ENCODE assay signal across 11 mouse cellular contexts in the genomic region with DNA sequence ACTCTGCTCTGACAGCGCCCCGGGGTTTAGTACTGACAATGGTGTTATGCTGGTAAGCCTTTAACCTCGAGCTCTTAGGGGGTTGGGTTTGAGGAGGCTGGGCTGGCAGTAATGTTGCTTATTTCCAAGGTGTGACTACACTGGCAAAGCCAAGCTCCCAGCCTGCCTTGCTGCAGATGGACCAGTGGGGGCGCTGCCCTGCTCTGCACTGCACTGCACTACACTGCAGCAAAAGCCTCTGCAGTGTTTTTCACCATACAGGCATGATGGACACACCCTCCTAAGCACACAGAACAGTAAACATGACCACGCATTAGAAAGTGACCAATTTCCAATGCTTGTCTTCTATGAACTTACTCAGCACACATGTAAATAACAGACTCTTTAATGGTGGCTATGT. TPM values are rescaled to one million over a fixed set of nuclear protein-coding genes. Genes with fewer than 3 reads are reported as not detected.
A peak's percentile ranks its signal among the peaks of the same experiment; 100 is the strongest.
DNase-seq lines count a peak whose midpoint lies in the region; ATAC-seq and TF ChIP-seq lines count a peak whose summit lies in the region.
"Had no signal": no experiment of that assay in that cellular context is flagged by ENCODE, and none has a peak within 500 bp of the region (broad histone marks: within the 10 kb centered on the region; RNA-seq: fewer than 3 reads in every experiment).

No protein-coding gene starts in this region.

- 62% methylated on average over 5 of the region's 5 CpGs for WGBS in kidney, postnatal 0 days
- WGBS in kidney, embryonic 16.5 days, result 58% methylated on average over 5 of the region's 5 CpGs

- H3K9ac ChIP-seq in kidney, postnatal 0 days (ENCODE audit: low read depth, low read length), result no peak overlapping the region
- no peak overlapping the region for H3K9ac ChIP-seq in kidney, embryonic 16.5 days (replicated peaks; ENCODE audit: low read length)
- H3K9ac ChIP-seq: embryonic facial prominence, embryonic 12.5 days; heart, embryonic 15.5 days had no signal

- DNase-seq in kidney, postnatal 0 days (ENCODE audit: low spot score), result no peak
- DNase-seq in CD4-positive helper T cell, adult 2 months (ENCODE audit: low read depth, low spot score), result peak; percentile 75
- peak; percentile 76 for DNase-seq in T-cell, adult 2 months (ENCODE audit: low spot score)
- no peak for DNase-seq in left cerebral cortex, postnatal 25 days (ENCODE audit: low spot score in 2 of 2)
- no peak for DNase-seq in frontal cortex, adult 2 months (ENCODE audit: extremely low spot score in 1 of 2, low spot score in 1 of 2)
- no peak for DNase-seq in heart, postnatal 36 days
- DNase-seq: midbrain, embryonic 14.5 days had no signal

- H3K36me3 ChIP-seq in kidney, postnatal 0 days (ENCODE audit: insufficient read depth, low read length), result no peaks in the 10 kb centered on the region
- H3K36me3 ChIP-seq in kidney, embryonic 16.5 days (ENCODE audit: insufficient read depth, low read length), result no peaks in the 10 kb centered on the region
- H3K36me3 ChIP-seq: embryonic facial prominence, embryonic 12.5 days; heart, embryonic 15.5 days had no signal

- no peaks in the 10 kb centered on the region for H3K9me3 ChIP-seq in kidney, postnatal 0 days (replicated peaks; ENCODE audit: low read length)
- no peaks in the 10 kb centered on the region for H3K9me3 ChIP-seq in kidney, embryonic 16.5 days (ENCODE audit: low read length)
- H3K9me3 ChIP-seq: embryonic facial prominence, embryonic 12.5 days; heart, embryonic 15.5 days had no signal

- H3K4me2 ChIP-seq in kidney, postnatal 0 days (ENCODE audit: low read length), result no peak overlapping the region
- no peak overlapping the region for H3K4me2 ChIP-seq in kidney, embryonic 16.5 days (replicated peaks; ENCODE audit: low read depth, low read length)
- H3K4me2 ChIP-seq: embryonic facial prominence, embryonic 12.5 days; heart, embryonic 15.5 days had no signal

- H3K27ac ChIP-seq in kidney, postnatal 0 days, result no peak overlapping the region
- no peak overlapping the region for H3K27ac ChIP-seq in kidney, embryonic 16.5 days (ENCODE audit: low read length)
- H3K27ac ChIP-seq: embryonic facial prominence, embryonic 12.5 days; heart, embryonic 15.5 days had no signal

- peak; percentile 41 for TF ChIP-seq CTCF in kidney, postnatal 0 days (IDR thresholded peaks at IDR 0.05; ENCODE audit: low read depth)

- no peaks in the 10 kb centered on the region for H3K4me1 ChIP-seq in kidney, postnatal 0 days (replicated peaks; ENCODE audit: insufficient read depth, low read length)
- no peaks in the 10 kb centered on the region for H3K4me1 ChIP-seq in kidney, embryonic 16.5 days (ENCODE audit: insufficient read depth, low read length)
- H3K4me1 ChIP-seq: heart, embryonic 15.5 days had no signal

- intact Hi-C loops in left cerebral cortex, postnatal 25 days (cut with DNase I), result no loop called here
- intact Hi-C loops in heart, postnatal 36 days (cut with DNase I), result no loop called here

- peak; percentile 52; the same call in 1 of the 2 replicates for ATAC-seq in kidney, postnatal 0 days (replicated peaks; ENCODE audit: low FRiP score, low read depth)
- no peak for ATAC-seq in kidney, embryonic 16.5 days (ENCODE audit: low FRiP score, low TSS enrichment)
- ATAC-seq in monocyte, adult 5-6 weeks (replicated peaks; ENCODE audit: insufficient number of reproducible peaks, low FRiP score, low TSS enrichment, poor library complexity, severe bottlenecking), result 0 out of 2 replicates have a peak, but pooled peaks have one; percentile 38

- H3K4me3 ChIP-seq in kidney, postnatal 0 days (replicated peaks; ENCODE audit: low read depth, low read length), result no peak overlapping the region
- no peak overlapping the region for H3K4me3 ChIP-seq in kidney, embryonic 16.5 days (ENCODE audit: low read length)
- H3K4me3 ChIP-seq: embryonic facial prominence, embryonic 12.5 days; heart, embryonic 15.5 days had no signal

- no peaks in the 10 kb centered on the region for H3K27me3 ChIP-seq in kidney, postnatal 0 days (ENCODE audit: insufficient read depth, low read length)
- H3K27me3 ChIP-seq in kidney, embryonic 16.5 days (ENCODE audit: insufficient read depth, low read length), result no peaks in the 10 kb centered on the region
- H3K27me3 ChIP-seq: embryonic facial prominence, embryonic 12.5 days; heart, embryonic 15.5 days had no signal

RNA-seq across cellular contexts. Expression of a gene that starts 11.2 kb away (rescaled TPM):
- 0.46 and 0.70 TPM in 2 replicates for polyA plus RNA-seq in kidney, postnatal 0 days (2015; fragmentation: Nextera tagmentation; extraction: Ambion mirVana)
- polyA plus RNA-seq in kidney, embryonic 16.5 days (2015; fragmentation: Nextera tagmentation; extraction: Ambion mirVana), result 0.48 and 0.50 TPM in 2 replicates
- 51.1 to 76.6 TPM (median 54.2 TPM) in 3 replicates for total RNA-seq in monocyte, adult 5-6 weeks (2017)
- total RNA-seq in left cerebral cortex, postnatal 25 days (2021), result 100 to 1,000 TPM; 326 to 336 TPM
- polyA plus RNA-seq in frontal cortex, adult 2 months (2012; rRNA removed), result 191 and 194 TPM in 2 replicates
- under 1 TPM; 0.30 to 0.61 TPM for total RNA-seq in heart, postnatal 36 days (2021)

Comparison
In these comparisons a context has a peak if more than half of its experiments do, and no peak if none do; other contexts are left out.
1. DNase-seq: peak in CD4-positive helper T cell, adult 2 months (single experiment) and T-cell, adult 2 months (single experiment); none in kidney, postnatal 0 days (single experiment), left cerebral cortex, postnatal 25 days (0 of 2), frontal cortex, adult 2 months (0 of 2) and heart, postnatal 36 days (0 of 2).
2. RNA of a gene that starts 11.2 kb away (total RNA-seq): 326 to 336 TPM in left cerebral cortex, postnatal 25 days and 51.1 to 76.6 TPM in monocyte, adult 5-6 weeks; 0.30 to 0.61 TPM in heart, postnatal 36 days; every median in the first group is over 10 times any median in the second.